Mouse (Mus musculus): ENCODE measurements around the gene Cygb. TPM values are rescaled to one million over a fixed set of nuclear protein-coding genes. Genes with fewer than 3 reads are reported as not detected.
A peak's percentile ranks its signal among the peaks of the same experiment; 100 is the strongest.
"Not testable (repeated sequence)": the region's sequence is repeated elsewhere in the genome, so short reads cannot be mapped to it uniquely, and the experiment has no call there.

Gene Cygb
- total RNA-seq, 2 experiments from 2014 or later = 50.4 to 57.4 TPM

GRCm38 (mm10) chr11:116676175-116676976 is 22.3 kb upstream of the Cygb start:
- DNase-seq = no peak
- intact Hi-C loops (cut with DNase I) = loop anchor here (10.0 kb wide), 1 partner anchor 128 kb away; no protein-coding TSS in a partner anchor

- DNase-seq = not testable (repeated sequence)
- intact Hi-C loops (cut with DNase I) = loop anchor here (10.0 kb wide), 1 partner anchor 129 kb away; no protein-coding TSS in a partner anchor
Observed at GRCm38 (mm10) chr11:116675429-116675828, 21.3 kb upstream of the Cygb start.

- intact Hi-C loops (cut with DNase I) = loop anchor here (10.0 kb wide), 1 partner anchor 130 kb away; no protein-coding TSS in a partner anchor
- DNase-seq = no peak
Observed at GRCm38 (mm10) chr11:116674616-116675379, 20.7 kb upstream of the Cygb start.

- intact Hi-C loops (cut with DNase I) = loop anchor here (10.0 kb wide), 1 partner anchor 131 kb away; no protein-coding TSS in a partner anchor
Observed at GRCm38 (mm10) chr11:116673410-116673809, 19.3 kb upstream of the Cygb start.

GRCm38 (mm10) chr11:116672595-116672994 is 18.5 kb upstream of the Cygb start:
- intact Hi-C loops (cut with DNase I) = loop anchor here (10.0 kb wide), 1 partner anchor 132 kb away; no protein-coding TSS in a partner anchor
- DNase-seq = no peak

More at GRCm38 (mm10) chr11:116673410-116673809, 19.3 kb upstream of the Cygb start:
- DNase-seq = no peak

- intact Hi-C loops (cut with DNase I) = loop anchor here (1.0 to 10.0 kb wide), 2 partner anchors 29 to 133 kb away; no protein-coding TSS in a partner anchor
- DNase-seq = no peak
Observed at GRCm38 (mm10) chr11:116671845-116672434, 17.8 kb upstream of the Cygb start.

- DNase-seq = peak; percentile 97 to 98
- intact Hi-C loops (cut with DNase I) = loop anchor here (1.0 to 10.0 kb wide), 2 partner anchors 28 to 134 kb away; no protein-coding TSS in a partner anchor
Observed at GRCm38 (mm10) chr11:116671112-116671844, 17.2 kb upstream of the Cygb start.

GRCm38 (mm10) chr11:116670386-116670785 is 16.3 kb upstream of the Cygb start:
- no peak for DNase-seq
- intact Hi-C loops (cut with DNase I) = loop anchor here (10.0 kb wide), 1 partner anchor 134 kb away; no protein-coding TSS in a partner anchor

GRCm38 (mm10) chr11:116669787-116670365 is 15.8 kb upstream of the Cygb start:
- intact Hi-C loops (cut with DNase I) = loop anchor here (10.0 kb wide), 1 partner anchor 135 kb away; no protein-coding TSS in a partner anchor

GRCm38 (mm10) chr11:116669316-116669715 is 15.2 kb upstream of the Cygb start:
- intact Hi-C loops (cut with DNase I) = no loop called here
- DNase-seq = no peak

More at GRCm38 (mm10) chr11:116669787-116670365, 15.8 kb upstream of the Cygb start:
- DNase-seq = no peak

- no peak for DNase-seq
Observed at GRCm38 (mm10) chr11:116668839-116669238, 14.7 kb upstream of the Cygb start.

GRCm38 (mm10) chr11:116668381-116668825 is 14.3 kb upstream of the Cygb start:
- intact Hi-C loops (cut with DNase I) = no loop called here
- DNase-seq = no peak

More at GRCm38 (mm10) chr11:116668839-116669238, 14.7 kb upstream of the Cygb start:
- intact Hi-C loops (cut with DNase I) = no loop called here

- no peak for DNase-seq
- intact Hi-C loops (cut with DNase I) = no loop called here
Observed at GRCm38 (mm10) chr11:116667930-116668329, 13.8 kb upstream of the Cygb start.

GRCm38 (mm10) chr11:116667012-116667411 is 12.9 kb upstream of the Cygb start:
- intact Hi-C loops (cut with DNase I); DNase-seq: not testable (repeated sequence)

GRCm38 (mm10) chr11:116666566-116666965 is 12.5 kb upstream of the Cygb start:
- intact Hi-C loops (cut with DNase I) = no loop called here

GRCm38 (mm10) chr11:116665289-116665688 is 11.2 kb upstream of the Cygb start:
- intact Hi-C loops (cut with DNase I) = no loop called here
- no peak for DNase-seq

More at GRCm38 (mm10) chr11:116666566-116666965, 12.5 kb upstream of the Cygb start:
- no peak for DNase-seq

GRCm38 (mm10) chr11:116661948-116662377 is 7.8 kb upstream of the Cygb start:
- intact Hi-C loops (cut with DNase I) = no loop called here
- DNase-seq = no peak

GRCm38 (mm10) chr11:116661291-116661947 is 7.3 kb upstream of the Cygb start:
- DNase-seq = no peak
- intact Hi-C loops (cut with DNase I) = no loop called here
